Mouse (Mus musculus) limb, embryonic 13.5 days (tissue): ENCODE measurements at regions not wholly inside any gene's neighbourhood (a gene's known extent, or its start where the extent isn't known, plus 50 kb on each side); places are given as distances from the start of the nearest gene placed in this dataset.

Source experiments
- ATAC-seq: fragments of 200-750 bp; cut with Nextera tagmentation; 2 replicates; pipeline ENCODE4 v1.8.0; 2017; ENCODE audit warnings: low read depth, moderate number of reproducible peaks, moderate TSS enrichment; ENCODE audit not compliant: low FRiP score
- H3K27ac ChIP-seq: fragments of 300-500 bp; sonication (generic); 2 replicates; pipeline ENCODE4 v1.5.1; 2015; ENCODE audit warnings: inconsistent platforms, mild to moderate bottlenecking, moderate library complexity
- H3K27me3 ChIP-seq: fragments of 300-500 bp; sonication (generic); 2 replicates; pipeline ENCODE4 v1.6.1; 2015; ENCODE audit warnings: mild to moderate bottlenecking, inconsistent platforms
- H3K36me3 ChIP-seq: fragments of 300-500 bp; sonication (generic); 2 replicates; pipeline ENCODE4 v1.6.1; 2015; ENCODE audit warnings: inconsistent platforms, mild to moderate bottlenecking, moderate library complexity
- H3K4me1 ChIP-seq: fragments of 300-500 bp; sonication (generic); 2 replicates; pipeline ENCODE4 v1.6.1; 2015; ENCODE audit warnings: inconsistent platforms
- H3K4me2 ChIP-seq: fragments of 300-500 bp; sonication (generic); replicated peaks from 2 replicates; pipeline ENCODE4 v1.6.1; 2015; ENCODE audit warnings: inconsistent platforms, mild to moderate bottlenecking, moderate library complexity
- H3K4me3 ChIP-seq: fragments of 300-500 bp; sonication (generic); 2 replicates; pipeline ENCODE4 v1.5.1; 2015; ENCODE audit warnings: moderate library complexity, mild to moderate bottlenecking, inconsistent platforms
- H3K9ac ChIP-seq: fragments of 300-500 bp; sonication (generic); 2 replicates; pipeline ENCODE4 v1.6.1; 2015; ENCODE audit warnings: mild to moderate bottlenecking, inconsistent platforms
- H3K9me3 ChIP-seq: fragments of 300-500 bp; sonication (generic); 2 replicates; pipeline ENCODE4 v1.6.1; 2016; ENCODE audit warnings: inconsistent platforms
- WGBS: fragments of 180-500 bp; shearing (Covaris S2); methylation state at CpG from one replicate; pipeline ENCODE4 v1.1.7; 2015; 5-methylcytosine and 5-hydroxymethylcytosine counted together

- no peak overlapping the region for H3K4me2 ChIP-seq
- H3K27ac ChIP-seq: no peak overlapping the region
- WGBS: 73% methylated on average over 3 of the region's 3 CpGs
- H3K4me1 ChIP-seq: no peaks in the 10 kb centered on the region
- H3K9me3 ChIP-seq: 0 out of 2 replicates have a peak, but pooled peaks cover 9% of the 10 kb centered on the region
- H3K9ac ChIP-seq: no peak overlapping the region
- H3K4me3 ChIP-seq: no peak overlapping the region
- H3K27me3 ChIP-seq: no peaks in the 10 kb centered on the region
- no peaks in the 10 kb centered on the region for H3K36me3 ChIP-seq
- ATAC-seq: no peak
These were observed 128.3 kb downstream of the Actr3 start for GRCm38 (mm10) chr1:125307223-125307622.

- ATAC-seq: no peak
- Histone ChIP-seq H3K9ac (no peak overlapping the region), H3K4me3 (no peak overlapping the region), H3K4me1 (no peaks in the 10 kb centered on the region), H3K27ac (no peak overlapping the region), H3K9me3 (peaks cover 3% of the 10 kb centered on the region; the same call in 1 of the 2 replicates), H3K36me3 (no peaks in the 10 kb centered on the region), H3K27me3 (no peaks in the 10 kb centered on the region), H3K4me2 (no peak overlapping the region)
- WGBS: 84% methylated on average over 5 of the region's 5 CpGs
These were observed 136.9 kb downstream of the Actr3 start for GRCm38 (mm10) chr1:125298520-125299090.

GRCm38 (mm10) chr1:125295646-125296045 lies 139.9 kb downstream of the Actr3 start:
- H3K9ac ChIP-seq: no peak overlapping the region
- H3K4me1 ChIP-seq: no peaks in the 10 kb centered on the region
- H3K9me3 ChIP-seq: peaks cover 3% of the 10 kb centered on the region; the same call in 1 of the 2 replicates
- no peak for ATAC-seq
- no peaks in the 10 kb centered on the region for H3K36me3 ChIP-seq
- no peak overlapping the region for H3K27ac ChIP-seq
- 80% methylated on average over 3 of the region's 3 CpGs for WGBS
- no peak overlapping the region for H3K4me3 ChIP-seq
- H3K4me2 ChIP-seq: no peak overlapping the region
- no peaks in the 10 kb centered on the region for H3K27me3 ChIP-seq

DNA sequence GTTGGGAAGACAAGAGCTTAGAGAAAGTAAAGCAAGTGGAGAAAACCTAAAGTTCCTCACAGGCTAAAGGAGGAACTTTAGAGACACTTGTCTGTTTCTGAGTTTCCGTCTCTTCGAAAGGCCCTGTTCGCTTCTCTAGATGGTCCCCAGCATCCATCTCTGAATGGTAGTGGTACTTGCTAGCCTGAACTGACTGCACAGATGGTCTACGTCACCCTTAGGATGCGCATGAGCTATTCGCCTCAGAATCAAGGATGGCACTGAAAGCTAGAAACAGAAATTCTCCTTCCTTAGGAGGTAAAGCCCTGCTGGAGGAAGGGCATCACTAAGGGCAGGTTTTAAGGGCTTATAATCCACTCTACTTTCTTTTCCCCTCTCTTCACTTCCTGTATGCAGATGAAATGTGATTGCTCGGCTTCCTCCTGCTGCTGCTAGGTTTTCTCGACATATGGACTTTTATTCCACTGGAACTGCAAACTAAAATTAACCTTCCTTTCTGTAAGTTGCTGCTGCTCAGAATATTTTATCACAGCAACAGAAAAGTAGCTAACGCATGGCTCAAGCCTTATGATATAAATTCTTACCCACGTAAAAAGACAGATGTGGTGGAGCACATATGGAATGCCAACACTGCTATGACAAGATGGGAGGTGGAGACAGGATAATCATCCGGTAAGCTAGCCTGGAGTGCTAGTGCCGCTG lies 145.1 kb downstream of the Actr3 start:
- Histone ChIP-seq H3K4me3 (no peak overlapping the region), H3K27me3 (no peaks in the 10 kb centered on the region), H3K4me1 (no peaks in the 10 kb centered on the region), H3K27ac (no peak overlapping the region), H3K9ac (no peak overlapping the region), H3K4me2 (no peak overlapping the region), H3K9me3 (no peaks in the 10 kb centered on the region), H3K36me3 (no peaks in the 10 kb centered on the region)
- no peak for ATAC-seq
- 87% methylated on average over 12 of the region's 12 CpGs for WGBS

GRCm38 (mm10) chr1:125286347-125286746 lies 149.2 kb downstream of the Actr3 start:
- H3K27me3 ChIP-seq: no peaks in the 10 kb centered on the region
- 65% methylated on average over 2 of the region's 2 CpGs for WGBS
- no peaks in the 10 kb centered on the region for H3K4me1 ChIP-seq
- H3K27ac ChIP-seq: no peak overlapping the region
- no peaks in the 10 kb centered on the region for H3K36me3 ChIP-seq
- H3K4me3 ChIP-seq: no peak overlapping the region
- no peak overlapping the region for H3K9ac ChIP-seq
- 0 out of 2 replicates have a peak, but pooled peaks cover 3% of the 10 kb centered on the region for H3K9me3 ChIP-seq
- H3K4me2 ChIP-seq: no peak overlapping the region
- ATAC-seq: no peak

- Histone ChIP-seq H3K4me3 (no peak overlapping the region), H3K27ac (no peak overlapping the region), H3K4me1 (no peaks in the 10 kb centered on the region), H3K36me3 (no peaks in the 10 kb centered on the region), H3K4me2 (no peak overlapping the region), H3K9me3 (0 out of 2 replicates have a peak, but pooled peaks cover 3% of the 10 kb centered on the region), H3K9ac (no peak overlapping the region), H3K27me3 (no peaks in the 10 kb centered on the region)
- 76% methylated on average over 2 of the region's 2 CpGs for WGBS
- no peak for ATAC-seq
These were observed 150.8 kb downstream of the Actr3 start for GRCm38 (mm10) chr1:125284693-125285092.

- no peaks in the 10 kb centered on the region for H3K36me3 ChIP-seq
- 74% methylated on average over 2 of the region's 2 CpGs for WGBS
- no peak overlapping the region for H3K4me2 ChIP-seq
These were observed 161.8 kb downstream of the Actr3 start for GRCm38 (mm10) chr1:125273752-125274151.

GRCm38 (mm10) chr1:125263684-125264083 lies 171.8 kb downstream of the Actr3 start:
- H3K4me3 ChIP-seq: no peak overlapping the region
- H3K27me3 ChIP-seq: no peaks in the 10 kb centered on the region
- H3K9me3 ChIP-seq: no peaks in the 10 kb centered on the region; the same call in 1 of the 2 replicates
- no peaks in the 10 kb centered on the region for H3K36me3 ChIP-seq
- H3K4me2 ChIP-seq: no peak overlapping the region
- no peak overlapping the region for H3K27ac ChIP-seq
- no peak overlapping the region for H3K9ac ChIP-seq
- no peaks in the 10 kb centered on the region for H3K4me1 ChIP-seq
- ATAC-seq: no peak
- 70% methylated on average over 6 of the region's 6 CpGs for WGBS

More at GRCm38 (mm10) chr1:125273752-125274151, 161.8 kb downstream of the Actr3 start:
- no peaks in the 10 kb centered on the region for H3K9me3 ChIP-seq
- H3K9ac ChIP-seq: no peak overlapping the region
- no peak overlapping the region for H3K4me3 ChIP-seq
- no peak overlapping the region for H3K27ac ChIP-seq
- no peaks in the 10 kb centered on the region for H3K27me3 ChIP-seq
- H3K4me1 ChIP-seq: no peaks in the 10 kb centered on the region
- ATAC-seq: no peak

DNA sequence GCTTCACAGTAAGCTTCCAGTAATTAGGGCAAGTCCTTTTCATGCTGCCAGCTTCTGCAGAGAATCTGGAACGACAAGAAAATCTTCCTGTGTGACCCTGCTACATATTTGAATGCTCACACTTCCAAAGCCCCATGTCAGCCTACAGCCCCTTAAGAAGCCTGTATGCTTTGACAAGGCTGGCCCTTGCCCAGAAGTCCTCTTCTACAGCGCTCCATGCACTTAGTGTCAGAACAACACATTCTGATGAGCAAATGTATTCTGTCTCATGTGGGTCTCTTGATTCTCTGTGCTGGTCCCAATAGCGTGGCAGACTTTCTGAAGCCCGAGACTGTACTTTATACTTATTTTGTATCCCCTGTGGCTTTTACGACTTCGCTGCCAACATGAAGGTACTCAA lies 172.5 kb downstream of the Actr3 start:
- ATAC-seq: no peak

GRCm38 (mm10) chr1:125242345-125242744 lies 193.2 kb downstream of the Actr3 start:
- ATAC-seq: no peak
- H3K9ac ChIP-seq: no peak overlapping the region

More for the DNA sequence above, 172.5 kb downstream of the Actr3 start:
- 79% methylated on average over 6 of the region's 6 CpGs for WGBS
- Histone ChIP-seq H3K4me3 (no peak overlapping the region), H3K36me3 (no peaks in the 10 kb centered on the region), H3K27me3 (no peaks in the 10 kb centered on the region), H3K9ac (no peak overlapping the region), H3K9me3 (no peaks in the 10 kb centered on the region; the same call in 1 of the 2 replicates), H3K4me2 (no peak overlapping the region), H3K4me1 (no peaks in the 10 kb centered on the region), H3K27ac (no peak overlapping the region)

DNA sequence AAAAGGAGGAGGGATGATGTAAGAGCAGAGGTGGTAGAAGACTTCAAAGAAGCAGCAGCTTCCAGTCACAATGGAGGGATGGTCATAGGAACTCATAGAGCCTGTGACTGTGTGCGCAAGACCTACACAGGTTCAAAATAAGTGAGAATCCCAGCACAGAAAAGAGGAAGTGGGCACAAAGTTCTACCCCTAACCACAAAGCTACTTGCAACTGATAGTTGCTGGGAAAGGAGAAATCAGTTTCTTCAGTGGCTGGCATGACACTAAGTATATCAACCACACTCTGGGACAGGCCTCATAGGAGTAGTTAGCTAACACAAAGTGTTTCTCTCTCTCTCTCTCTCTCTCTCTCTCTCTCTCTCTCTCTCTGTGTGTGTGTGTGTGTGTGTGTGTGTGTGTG lies 193.8 kb downstream of the Actr3 start:
- Histone ChIP-seq H3K9ac (no peak overlapping the region), H3K4me2 (no peak overlapping the region), H3K27ac (no peak overlapping the region), H3K27me3 (no peaks in the 10 kb centered on the region), H3K4me3 (no peak overlapping the region), H3K4me1 (no peaks in the 10 kb centered on the region), H3K9me3 (peaks cover 4% of the 10 kb centered on the region; the same call in 1 of the 2 replicates), H3K36me3 (no peaks in the 10 kb centered on the region)
- ATAC-seq: no peak
- WGBS: 96% methylated on average over 1 of the region's 1 CpGs

More at GRCm38 (mm10) chr1:125242345-125242744, 193.2 kb downstream of the Actr3 start:
- H3K27me3 ChIP-seq: no peaks in the 10 kb centered on the region
- peaks cover 4% of the 10 kb centered on the region; the same call in 1 of the 2 replicates for H3K9me3 ChIP-seq
- no peak overlapping the region for H3K4me2 ChIP-seq
- no peak overlapping the region for H3K27ac ChIP-seq
- H3K4me1 ChIP-seq: no peaks in the 10 kb centered on the region
- H3K4me3 ChIP-seq: no peak overlapping the region
- 85% methylated on average over 7 of the region's 7 CpGs for WGBS
- no peaks in the 10 kb centered on the region for H3K36me3 ChIP-seq

DNA sequence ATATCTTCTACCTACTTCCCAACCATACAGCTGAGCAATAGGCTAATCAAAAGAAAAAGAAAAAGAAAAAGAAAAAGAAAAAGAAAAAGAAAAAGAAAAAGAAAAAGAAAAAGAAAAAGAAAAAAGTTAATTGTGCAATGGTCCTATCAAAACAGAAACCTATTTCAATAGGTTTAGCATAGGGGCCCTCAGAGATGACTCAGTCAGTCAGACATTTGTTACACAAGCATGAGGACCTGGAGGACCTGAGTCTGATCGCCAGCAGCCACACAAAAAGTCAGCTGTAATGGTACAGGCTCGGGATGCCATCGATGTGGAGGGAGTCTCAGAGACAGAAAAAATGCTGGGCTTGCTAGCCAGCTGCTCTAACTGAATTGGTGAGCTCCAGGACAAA lies 197.9 kb downstream of the Actr3 start:
- H3K27ac ChIP-seq: no peak overlapping the region
- H3K4me2 ChIP-seq: no peak overlapping the region
- peaks cover 4% of the 10 kb centered on the region; the same call in 1 of the 2 replicates for H3K9me3 ChIP-seq
- no peaks in the 10 kb centered on the region for H3K27me3 ChIP-seq
- H3K36me3 ChIP-seq: no peaks in the 10 kb centered on the region
- WGBS: 85% methylated on average over 3 of the region's 3 CpGs
- ATAC-seq: no peak
- H3K4me1 ChIP-seq: no peaks in the 10 kb centered on the region
- H3K4me3 ChIP-seq: no peak overlapping the region
- H3K9ac ChIP-seq: no peak overlapping the region
